Mouse (Mus musculus): ENCODE data around the gene Kif2c.

Gene Kif2c

DNA sequence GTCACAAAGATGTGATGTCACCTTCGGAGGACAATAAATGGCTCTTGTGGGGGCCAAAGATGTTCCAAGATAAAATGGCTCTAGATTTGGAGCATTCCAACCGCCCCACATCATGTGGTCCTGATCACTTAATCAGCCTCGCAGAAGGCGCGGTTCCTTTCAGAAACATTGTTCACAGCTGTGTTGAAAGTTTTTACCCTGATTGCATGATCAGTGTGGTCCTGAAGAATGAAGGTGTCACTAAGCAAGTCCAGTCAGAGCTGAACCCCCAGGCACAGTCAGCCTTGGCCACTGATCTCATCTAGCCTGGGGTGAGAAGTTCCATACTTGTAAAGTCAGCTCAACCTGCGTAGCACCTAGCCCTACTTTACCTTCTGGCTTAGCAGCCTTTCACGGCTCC, 64.5 kb downstream of the Kif2c start:
- DNase-seq (ENCODE audit: low spot score), result no peak

DNA sequence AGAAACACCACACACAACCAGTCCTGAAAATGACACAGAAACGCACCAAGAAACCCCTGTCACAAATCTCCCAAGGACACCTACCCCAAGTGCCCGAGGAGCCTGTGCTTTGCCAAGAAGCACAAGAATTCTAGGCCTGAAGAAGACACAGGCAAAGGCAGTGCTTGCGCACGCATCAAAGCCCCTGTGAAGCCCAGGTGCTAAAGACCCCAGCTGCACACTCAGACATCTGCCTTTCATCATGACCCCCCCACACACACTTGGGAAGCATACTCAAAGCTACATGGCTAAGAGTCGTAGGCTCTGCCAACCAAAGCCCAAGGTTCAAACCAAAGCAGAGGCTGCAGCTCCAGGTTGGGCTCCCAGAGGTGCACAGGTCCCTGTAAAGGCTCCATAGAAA, 66.8 kb downstream of the Kif2c start:
- DNase-seq (ENCODE audit: low spot score), result no peak

GRCm38 (mm10) chr4:117113237-117113636, 69.2 kb downstream of the Kif2c start:
- DNase-seq (ENCODE audit: low spot score), result no peak

GRCm38 (mm10) chr4:117110985-117111384, 71.5 kb downstream of the Kif2c start:
- no peak for DNase-seq (ENCODE audit: low spot score)

GRCm38 (mm10) chr4:117110249-117110648, 72.2 kb downstream of the Kif2c start:
- DNase-seq (ENCODE audit: low spot score), result no peak
